Mouse (Mus musculus): ENCODE results near the gene Hgd. TPM values are rescaled to one million over a fixed set of nuclear protein-coding genes. Genes with fewer than 3 reads are reported as not detected.

Gene Hgd
- polyA plus RNA-seq, 1 experiment from 2014 or later = 51.7 TPM

- H3K36me3 ChIP-seq (ENCODE audit: insufficient read depth, low read length) = peaks cover 16% of the 10 kb centered on the region
- no peak overlapping the region for H3K4me3 ChIP-seq (replicated peaks; ENCODE audit: low read depth, low read length)
- ATAC-seq (replicated peaks; ENCODE audit: low FRiP score, low read depth) (no peak), DNase-seq (ENCODE audit: low spot score) (no peak)
- H3K4me1 ChIP-seq (replicated peaks; ENCODE audit: insufficient read depth, low read length) = no peaks in the 10 kb centered on the region
- TF ChIP-seq CTCF (IDR thresholded peaks at IDR 0.05; ENCODE audit: low read depth) = no peak
- no peak overlapping the region for H3K4me2 ChIP-seq (ENCODE audit: low read length)
- no peak overlapping the region for H3K27ac ChIP-seq
- H3K9me3 ChIP-seq (replicated peaks; ENCODE audit: low read length) = no peaks in the 10 kb centered on the region
- 94% methylated on average over 8 of the region's 8 CpGs for whole genome bisulfite sequencing
- H3K27me3 ChIP-seq (ENCODE audit: insufficient read depth, low read length) = no peaks in the 10 kb centered on the region
- H3K9ac ChIP-seq (ENCODE audit: low read depth, low read length) = no peak overlapping the region
These were observed 65.3 kb downstream of the Hgd start for GRCm38 (mm10) chr16:37645211-37645610.

GRCm38 (mm10) chr16:37645799-37646198, 65.8 kb downstream of the Hgd start:
- Histone ChIP-seq H3K4me3 (replicated peaks; ENCODE audit: low read depth, low read length) (no peak overlapping the region), H3K36me3 (ENCODE audit: insufficient read depth, low read length) (peaks cover 16% of the 10 kb centered on the region), H3K4me2 (ENCODE audit: low read length) (no peak overlapping the region), H3K27me3 (ENCODE audit: insufficient read depth, low read length) (no peaks in the 10 kb centered on the region), H3K9ac (ENCODE audit: low read depth, low read length) (no peak overlapping the region), H3K9me3 (replicated peaks; ENCODE audit: low read length) (no peaks in the 10 kb centered on the region), H3K4me1 (replicated peaks; ENCODE audit: insufficient read depth, low read length) (no peaks in the 10 kb centered on the region), H3K27ac (no peak overlapping the region)
- no peak for TF ChIP-seq CTCF (IDR thresholded peaks at IDR 0.05; ENCODE audit: low read depth)
- DNase-seq (ENCODE audit: low spot score) (no peak), ATAC-seq (replicated peaks; ENCODE audit: low FRiP score, low read depth) (no peak)
- 88% methylated on average over 3 of the region's 3 CpGs for WGBS

DNA sequence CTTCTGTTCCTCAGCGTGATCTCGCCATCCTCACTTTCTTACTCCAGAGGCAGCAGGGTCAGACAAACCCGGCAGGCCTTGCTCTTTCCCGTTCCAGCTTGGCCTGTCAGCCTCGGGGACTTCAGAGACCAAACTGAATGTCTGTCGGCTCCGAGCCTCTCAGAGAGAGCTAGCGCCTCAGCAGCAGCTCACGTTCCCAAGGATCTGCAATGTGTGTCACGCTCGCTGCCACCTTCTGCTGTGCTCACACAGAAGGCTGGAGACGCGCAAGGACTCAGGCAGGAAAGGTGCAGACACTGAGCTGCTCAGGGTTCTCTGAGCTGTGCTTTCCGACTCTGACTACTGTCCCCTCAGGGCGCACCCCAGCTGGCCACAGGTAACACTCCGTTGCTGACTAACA, 67.1 kb downstream of the Hgd start:
- no peak overlapping the region for H3K4me3 ChIP-seq (replicated peaks; ENCODE audit: low read depth, low read length)
- 0 out of 2 replicates have a peak overlapping the region, but pooled peaks have one; percentile 1 for H3K27ac ChIP-seq
- 0 out of 2 replicates have a peak, but pooled peaks cover 1% of the 10 kb centered on the region for H3K4me1 ChIP-seq (replicated peaks; ENCODE audit: insufficient read depth, low read length)
- H3K9ac ChIP-seq (ENCODE audit: low read depth, low read length) = no peak overlapping the region
- no peak for ATAC-seq (replicated peaks; ENCODE audit: low FRiP score, low read depth)
- 86% methylated on average over 16 of the region's 16 CpGs for WGBS
- no peak for TF ChIP-seq CTCF (IDR thresholded peaks at IDR 0.05; ENCODE audit: low read depth)
- H3K27me3 ChIP-seq (ENCODE audit: insufficient read depth, low read length) = no peaks in the 10 kb centered on the region
- DNase-seq (ENCODE audit: low spot score) = no peak
- H3K36me3 ChIP-seq (ENCODE audit: insufficient read depth, low read length) = peaks cover 16% of the 10 kb centered on the region
- H3K4me2 ChIP-seq (ENCODE audit: low read length) = no peak overlapping the region
- no peaks in the 10 kb centered on the region for H3K9me3 ChIP-seq (replicated peaks; ENCODE audit: low read length)

DNA sequence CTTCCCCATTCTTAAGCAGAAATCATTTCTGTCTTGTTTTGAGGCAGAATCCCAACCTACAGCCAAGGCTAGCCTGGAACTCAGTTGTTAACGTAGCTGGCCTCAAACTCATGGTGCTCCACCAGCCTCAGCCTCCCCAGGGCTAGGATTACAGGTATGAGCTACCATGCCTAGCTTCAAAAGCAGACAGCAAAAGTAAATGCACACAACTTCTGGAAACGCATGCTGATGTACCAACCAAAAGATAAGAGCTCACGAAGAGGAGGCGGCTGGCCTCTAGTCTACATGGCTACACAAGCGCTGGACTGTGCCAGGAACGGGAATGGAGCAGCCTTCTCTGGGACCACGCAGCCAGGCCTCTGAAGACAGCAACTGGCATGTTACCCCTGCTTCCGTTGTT, 68.0 kb downstream of the Hgd start:
- ATAC-seq (replicated peaks; ENCODE audit: low FRiP score, low read depth) (no peak), DNase-seq (ENCODE audit: low spot score) (no peak)
- no peak overlapping the region for H3K9ac ChIP-seq (ENCODE audit: low read depth, low read length)
- no peaks in the 10 kb centered on the region for H3K27me3 ChIP-seq (ENCODE audit: insufficient read depth, low read length)
- H3K9me3 ChIP-seq (replicated peaks; ENCODE audit: low read length) = no peaks in the 10 kb centered on the region
- no peak overlapping the region for H3K27ac ChIP-seq
- no peak for TF ChIP-seq CTCF (IDR thresholded peaks at IDR 0.05; ENCODE audit: low read depth)
- peaks cover 16% of the 10 kb centered on the region for H3K36me3 ChIP-seq (ENCODE audit: insufficient read depth, low read length)
- H3K4me2 ChIP-seq (ENCODE audit: low read length) = no peak overlapping the region
- H3K4me3 ChIP-seq (replicated peaks; ENCODE audit: low read depth, low read length) = no peak overlapping the region
- WGBS = 95% methylated on average over 8 of the region's 8 CpGs
- 0 out of 2 replicates have a peak, but pooled peaks cover 6% of the 10 kb centered on the region for H3K4me1 ChIP-seq (replicated peaks; ENCODE audit: insufficient read depth, low read length)

- no peak overlapping the region for H3K27ac ChIP-seq
- no peak overlapping the region for H3K9ac ChIP-seq (ENCODE audit: low read depth, low read length)
- 0 out of 2 replicates have a peak, but pooled peaks cover 10% of the 10 kb centered on the region for H3K4me1 ChIP-seq (replicated peaks; ENCODE audit: insufficient read depth, low read length)
- no peak for TF ChIP-seq CTCF (IDR thresholded peaks at IDR 0.05; ENCODE audit: low read depth)
- WGBS = 72% methylated on average over 5 of the region's 5 CpGs
- H3K4me3 ChIP-seq (replicated peaks; ENCODE audit: low read depth, low read length) = no peak overlapping the region
- ATAC-seq (replicated peaks; ENCODE audit: low FRiP score, low read depth) = no peak
- no peak overlapping the region for H3K4me2 ChIP-seq (ENCODE audit: low read length)
- no peaks in the 10 kb centered on the region for H3K27me3 ChIP-seq (ENCODE audit: insufficient read depth, low read length)
- no peaks in the 10 kb centered on the region for H3K9me3 ChIP-seq (replicated peaks; ENCODE audit: low read length)
- DNase-seq (ENCODE audit: low spot score) = no peak
- peaks cover 16% of the 10 kb centered on the region for H3K36me3 ChIP-seq (ENCODE audit: insufficient read depth, low read length)
These were observed 69.1 kb downstream of the Hgd start for GRCm38 (mm10) chr16:37649068-37649467.

GRCm38 (mm10) chr16:37651467-37651866, 71.5 kb downstream of the Hgd start:
- Histone ChIP-seq H3K27me3 (ENCODE audit: insufficient read depth, low read length) (no peaks in the 10 kb centered on the region), H3K4me3 (replicated peaks; ENCODE audit: low read depth, low read length) (no peak overlapping the region), H3K9ac (ENCODE audit: low read depth, low read length) (no peak overlapping the region), H3K4me2 (ENCODE audit: low read length) (no peak overlapping the region), H3K9me3 (replicated peaks; ENCODE audit: low read length) (no peaks in the 10 kb centered on the region), H3K36me3 (ENCODE audit: insufficient read depth, low read length) (peaks cover 14% of the 10 kb centered on the region), H3K4me1 (replicated peaks; ENCODE audit: insufficient read depth, low read length) (peaks cover 16% of the 10 kb centered on the region; the same call in 1 of the 2 replicates), H3K27ac (0 out of 2 replicates have a peak overlapping the region, but pooled peaks have one; percentile 28)
- peak; percentile 58 for ATAC-seq (replicated peaks; ENCODE audit: low FRiP score, low read depth)
- peak; percentile 80 for DNase-seq (ENCODE audit: low spot score)
- TF ChIP-seq CTCF (IDR thresholded peaks at IDR 0.05; ENCODE audit: low read depth) = no peak
- WGBS = 44% methylated on average over 5 of the region's 5 CpGs

- Histone ChIP-seq H3K4me2 (ENCODE audit: low read length) (peak overlapping the region; percentile 67; the same call in 1 of the 2 replicates), H3K27me3 (ENCODE audit: insufficient read depth, low read length) (no peaks in the 10 kb centered on the region), H3K9ac (ENCODE audit: low read depth, low read length) (no peak overlapping the region), H3K4me3 (replicated peaks; ENCODE audit: low read depth, low read length) (no peak overlapping the region), H3K27ac (no peak overlapping the region), H3K4me1 (replicated peaks; ENCODE audit: insufficient read depth, low read length) (peaks cover 16% of the 10 kb centered on the region; the same call in 1 of the 2 replicates), H3K36me3 (ENCODE audit: insufficient read depth, low read length) (0 out of 2 replicates have a peak, but pooled peaks cover 6% of the 10 kb centered on the region), H3K9me3 (replicated peaks; ENCODE audit: low read length) (no peaks in the 10 kb centered on the region)
- 55% methylated on average over 5 of the region's 5 CpGs for WGBS
- DNase-seq (ENCODE audit: low spot score) (no peak), ATAC-seq (replicated peaks; ENCODE audit: low FRiP score, low read depth) (no peak)
- TF ChIP-seq CTCF (IDR thresholded peaks at IDR 0.05; ENCODE audit: low read depth) = no peak
These were observed 72.7 kb downstream of the Hgd start for GRCm38 (mm10) chr16:37652654-37653053.

Measured in kidney, postnatal 0 days (tissue).